Mouse (Mus musculus) liver, embryonic 15.5 days (tissue): Measurements from ENCODE around the gene Gm13696. TPM values are rescaled to one million over a fixed set of nuclear protein-coding genes. Genes with fewer than 3 reads are reported as not detected.
"Not testable (repeated sequence)": the region's sequence is repeated elsewhere in the genome, so short reads cannot be mapped to it uniquely, and the experiment has no call there.

Source experiments
- ATAC-seq: fragments of 200-750 bp; cut with Nextera tagmentation; 2 replicates; pipeline ENCODE4 v1.8.0; 2017; ENCODE audit warnings: moderate number of reproducible peaks, mild to moderate bottlenecking, moderate library complexity; ENCODE audit not compliant: insufficient read depth
- H3K27ac ChIP-seq: fragments of 300-500 bp; sonication (generic); replicated peaks from 2 replicates; pipeline ENCODE4 v1.5.1; 2015; ENCODE audit warnings: mild to moderate bottlenecking, inconsistent platforms
- H3K27me3 ChIP-seq: fragments of 300-500 bp; sonication (generic); 2 replicates; pipeline ENCODE4 v1.6.1; 2015; ENCODE audit warnings: mild to moderate bottlenecking, inconsistent platforms
- H3K36me3 ChIP-seq: fragments of 300-500 bp; sonication (generic); replicated peaks from 2 replicates; pipeline ENCODE4 v1.6.1; 2015; ENCODE audit warnings: moderate library complexity, mild to moderate bottlenecking, inconsistent platforms
- H3K4me1 ChIP-seq: fragments of 300-500 bp; sonication (generic); replicated peaks from 2 replicates; pipeline ENCODE4 v1.6.1; 2015; ENCODE audit warnings: inconsistent platforms
- H3K4me2 ChIP-seq: fragments of 300-500 bp; sonication (generic); 2 replicates; pipeline ENCODE4 v1.6.1; 2015; ENCODE audit warnings: moderate library complexity, mild to moderate bottlenecking, inconsistent platforms
- H3K4me3 ChIP-seq: fragments of 300-500 bp; sonication (generic); replicated peaks from 2 replicates; pipeline ENCODE4 v1.5.1; 2015; ENCODE audit warnings: mild to moderate bottlenecking, inconsistent platforms
- H3K9ac ChIP-seq: fragments of 300-500 bp; sonication (generic); 2 replicates; pipeline ENCODE4 v1.6.1; 2015; ENCODE audit warnings: moderate library complexity, mild to moderate bottlenecking, inconsistent platforms
- H3K9me3 ChIP-seq: fragments of 300-500 bp; sonication (generic); replicated peaks from 2 replicates; pipeline ENCODE4 v1.6.1; 2016; ENCODE audit warnings: inconsistent platforms
- WGBS: fragments of 180-500 bp; shearing (Covaris S2); methylation state at CpG from one replicate; pipeline ENCODE4 v1.1.7; 2015; ENCODE audit warnings: mixed read lengths; ENCODE audit not compliant: insufficient replicate concordance; 5-methylcytosine and 5-hydroxymethylcytosine counted together
- polyA plus RNA-seq: library from polyadenylated mRNA; unstranded; fragments of >200 nt; fragmentation: Nextera tagmentation; extraction: Ambion mirVana; gene quantifications from 2 replicates; pipeline ENCODE4 v1.2.1, GENCODE M21; 2015

Gene Gm13696
- polyA plus RNA-seq = not detected in 2 replicates

DNA sequence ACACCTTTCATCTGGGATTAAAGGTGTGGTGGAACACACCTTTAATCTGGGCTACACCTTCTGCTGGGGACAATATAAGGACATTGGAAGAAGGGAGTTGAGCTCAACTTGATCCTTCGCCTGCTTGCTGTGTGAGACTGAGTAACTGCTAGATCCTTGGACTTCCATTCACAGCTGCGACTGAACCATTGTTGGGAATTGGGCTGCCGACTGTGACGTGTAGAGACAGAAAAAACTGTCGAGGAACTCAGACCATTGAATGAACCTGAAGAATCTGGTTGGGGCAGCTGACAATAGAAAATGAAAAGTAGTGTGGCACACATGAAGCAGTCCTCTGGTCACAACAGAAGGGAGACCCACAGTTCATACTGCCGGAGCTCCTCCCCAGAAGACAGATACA lies at the start of gene Gm13696:
Gene Gm13696, plus strand, starts transcription at position 301 of the 400 bp plus-strand sequence.
- H3K4me1 ChIP-seq, H3K4me3 ChIP-seq: not testable (repeated sequence)
- no CpG with 5 or more reads among the region's 6 CpGs for WGBS

GRCm38 (mm10) chr2:83929478-83930088 lies 43.3 kb upstream of the Gm13696 start:
- Histone ChIP-seq H3K9me3 (no peaks in the 10 kb centered on the region), H3K4me3 (no peak overlapping the region), H3K4me2 (no peak overlapping the region), H3K27ac (no peak overlapping the region), H3K36me3 (no peaks in the 10 kb centered on the region), H3K4me1 (no peaks in the 10 kb centered on the region), H3K27me3 (no peaks in the 10 kb centered on the region), H3K9ac (no peak overlapping the region)
- ATAC-seq = no peak
- WGBS = 18% methylated on average over 2 of the region's 2 CpGs

More for the DNA sequence above, at the start of gene Gm13696:
- not testable (repeated sequence) for H3K4me2 ChIP-seq, H3K36me3 ChIP-seq, H3K9me3 ChIP-seq, ATAC-seq, H3K27me3 ChIP-seq, H3K27ac ChIP-seq, H3K9ac ChIP-seq

DNA sequence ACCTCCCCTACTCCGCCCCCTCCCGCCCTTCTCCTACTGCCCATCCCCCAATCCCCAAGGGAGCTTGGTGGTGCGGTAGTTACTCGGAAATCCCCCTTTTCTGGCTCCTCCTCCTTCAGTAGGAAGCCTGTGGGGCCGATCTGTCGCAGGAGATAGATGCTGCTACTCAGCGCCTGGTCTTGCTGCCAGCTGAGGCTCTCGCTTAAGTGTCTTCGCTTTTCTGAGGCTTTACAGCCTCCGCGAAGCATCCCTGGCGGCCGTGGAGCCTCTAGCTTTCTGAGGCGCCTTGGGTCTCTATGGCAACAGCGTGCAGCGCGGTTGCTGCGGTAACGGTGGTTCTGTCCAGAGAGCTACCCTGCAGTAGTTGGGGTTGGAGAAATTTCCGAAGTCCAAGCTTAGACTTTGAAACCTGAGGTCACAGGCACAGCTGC lies 32.0 kb upstream of the Gm13696 start, which contains the start of gene Zswim2:
Gene Zswim2, minus strand, starts transcription at position 298 of the 431 bp plus-strand sequence.
- no peaks in the 10 kb centered on the region for H3K9me3 ChIP-seq
- no peaks in the 10 kb centered on the region for H3K4me1 ChIP-seq
- 2% methylated on average over 20 of the region's 20 CpGs for WGBS
- peak within 1 kb of the TSS; percentile 29 for H3K4me2 ChIP-seq
- H3K27me3 ChIP-seq = no peaks in the 10 kb centered on the region
- no peak within 1 kb of the TSS for H3K9ac ChIP-seq
- no peak within 1 kb of the TSS for H3K27ac ChIP-seq
- no peaks in the 10 kb centered on the region for H3K36me3 ChIP-seq
- no peak for ATAC-seq
- H3K4me3 ChIP-seq = no peak within 1 kb of the TSS

DNA sequence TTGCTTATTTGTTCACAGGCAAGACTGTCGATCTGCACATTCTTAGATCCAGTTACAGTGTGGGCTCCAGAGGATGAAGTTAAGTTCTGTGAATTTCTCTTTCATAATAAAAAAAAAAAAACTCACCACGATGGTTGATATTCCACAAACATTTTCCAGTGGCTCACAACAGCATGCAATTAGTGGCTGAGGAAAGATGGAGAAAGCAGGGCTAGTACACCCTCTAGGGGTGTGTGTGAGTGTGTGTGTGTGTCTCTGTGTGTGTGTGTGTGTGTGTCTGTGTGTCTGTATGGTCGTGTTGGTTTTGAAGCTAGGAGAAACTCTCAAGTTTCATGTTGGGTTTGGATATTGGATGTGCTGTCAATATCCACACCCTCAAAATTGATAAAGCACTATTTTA lies 31.5 kb upstream of the Gm13696 start:
- Histone ChIP-seq H3K4me3 (no peak overlapping the region), H3K9ac (no peak overlapping the region), H3K36me3 (no peaks in the 10 kb centered on the region), H3K4me1 (no peaks in the 10 kb centered on the region), H3K4me2 (no peak overlapping the region; the same call in 1 of the 2 replicates), H3K27me3 (no peaks in the 10 kb centered on the region), H3K9me3 (no peaks in the 10 kb centered on the region), H3K27ac (no peak overlapping the region)
- ATAC-seq = no peak
- 20% methylated on average over 3 of the region's 3 CpGs for WGBS

DNA sequence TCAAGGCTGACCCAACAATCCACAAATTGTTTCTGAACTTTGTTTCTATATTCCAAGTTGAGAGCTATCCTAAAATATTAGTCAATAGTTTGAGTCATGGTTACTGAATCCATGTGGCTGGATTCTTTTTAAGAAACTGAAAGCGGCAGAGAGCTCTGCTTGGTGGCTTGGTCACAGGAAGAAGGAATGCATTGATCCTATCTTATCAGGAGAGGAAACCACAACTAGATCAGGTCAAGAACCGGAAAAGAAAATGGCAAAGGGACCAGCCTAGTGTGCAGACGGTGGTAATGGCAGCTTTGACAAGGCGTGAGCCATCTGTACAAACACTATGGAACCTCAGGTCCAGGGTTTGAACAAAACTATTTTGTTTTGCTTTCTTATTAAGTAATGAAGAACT lies 31.1 kb upstream of the Gm13696 start:
- no peak for ATAC-seq
- Histone ChIP-seq H3K4me1 (no peaks in the 10 kb centered on the region), H3K27me3 (no peaks in the 10 kb centered on the region), H3K4me2 (no peak overlapping the region), H3K9ac (no peak overlapping the region), H3K9me3 (no peaks in the 10 kb centered on the region), H3K4me3 (no peak overlapping the region), H3K36me3 (no peaks in the 10 kb centered on the region), H3K27ac (no peak overlapping the region)
- 13% methylated on average over 4 of the region's 4 CpGs for WGBS

DNA sequence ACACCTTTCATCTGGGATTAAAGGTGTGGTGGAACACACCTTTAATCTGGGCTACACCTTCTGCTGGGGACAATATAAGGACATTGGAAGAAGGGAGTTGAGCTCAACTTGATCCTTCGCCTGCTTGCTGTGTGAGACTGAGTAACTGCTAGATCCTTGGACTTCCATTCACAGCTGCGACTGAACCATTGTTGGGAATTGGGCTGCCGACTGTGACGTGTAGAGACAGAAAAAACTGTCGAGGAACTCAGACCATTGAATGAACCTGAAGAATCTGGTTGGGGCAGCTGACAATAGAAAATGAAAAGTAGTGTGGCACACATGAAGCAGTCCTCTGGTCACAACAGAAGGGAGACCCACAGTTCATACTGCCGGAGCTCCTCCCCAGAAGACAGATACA lies 17.5 kb upstream of the Gm13696 start, which contains the start of gene Gm13698:
Gene Gm13698, plus strand, starts transcription at position 301 of the 400 bp plus-strand sequence.
- H3K4me2 ChIP-seq, ATAC-seq, H3K9me3 ChIP-seq, H3K9ac ChIP-seq, H3K27ac ChIP-seq, H3K4me3 ChIP-seq, H3K27me3 ChIP-seq, H3K4me1 ChIP-seq, H3K36me3 ChIP-seq: not testable (repeated sequence)
- no CpG with 5 or more reads among the region's 6 CpGs for WGBS

GRCm38 (mm10) chr2:83961203-83961602 lies 11.7 kb upstream of the Gm13696 start, which contains the start of gene Gm13693:
TSS of gene Gm13693 (plus strand) at chr2:83961503.
- not testable (repeated sequence) for H3K4me3 ChIP-seq, H3K36me3 ChIP-seq

DNA sequence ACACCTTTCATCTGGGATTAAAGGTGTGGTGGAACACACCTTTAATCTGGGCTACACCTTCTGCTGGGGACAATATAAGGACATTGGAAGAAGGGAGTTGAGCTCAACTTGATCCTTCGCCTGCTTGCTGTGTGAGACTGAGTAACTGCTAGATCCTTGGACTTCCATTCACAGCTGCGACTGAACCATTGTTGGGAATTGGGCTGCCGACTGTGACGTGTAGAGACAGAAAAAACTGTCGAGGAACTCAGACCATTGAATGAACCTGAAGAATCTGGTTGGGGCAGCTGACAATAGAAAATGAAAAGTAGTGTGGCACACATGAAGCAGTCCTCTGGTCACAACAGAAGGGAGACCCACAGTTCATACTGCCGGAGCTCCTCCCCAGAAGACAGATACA lies 5.9 kb upstream of the Gm13696 start, which contains the start of gene Gm13695:
Gene Gm13695, plus strand, starts transcription at position 301 of the 400 bp plus-strand sequence.
- H3K4me3 ChIP-seq, H3K9ac ChIP-seq, H3K4me2 ChIP-seq, H3K36me3 ChIP-seq, ATAC-seq, H3K9me3 ChIP-seq, H3K27me3 ChIP-seq, H3K4me1 ChIP-seq, H3K27ac ChIP-seq: not testable (repeated sequence)
- WGBS = no CpG with 5 or more reads among the region's 6 CpGs

More at GRCm38 (mm10) chr2:83961203-83961602, 11.7 kb upstream of the Gm13696 start, which contains the start of gene Gm13693:
- H3K27me3 ChIP-seq, H3K9me3 ChIP-seq, ATAC-seq, H3K4me2 ChIP-seq, H3K4me1 ChIP-seq, H3K9ac ChIP-seq, H3K27ac ChIP-seq: not testable (repeated sequence)
- no CpG with 5 or more reads among the region's 6 CpGs for WGBS

GRCm38 (mm10) chr2:83978633-83979032 lies 5.7 kb downstream of the Gm13696 start, which contains the start of gene Gm13694:
TSS of gene Gm13694 (plus strand) at chr2:83978933.
- ATAC-seq = not testable (repeated sequence)

GRCm38 (mm10) chr2:83984443-83984842 lies 11.5 kb downstream of the Gm13696 start, which contains the start of gene Gm13697:
TSS of gene Gm13697 (plus strand) at chr2:83984743.
- WGBS = no CpG with 5 or more reads among the region's 6 CpGs
- not testable (repeated sequence) for H3K36me3 ChIP-seq, H3K9me3 ChIP-seq, H3K27ac ChIP-seq, H3K9ac ChIP-seq, H3K4me2 ChIP-seq, H3K4me1 ChIP-seq, H3K27me3 ChIP-seq, H3K4me3 ChIP-seq, ATAC-seq

More at GRCm38 (mm10) chr2:83978633-83979032, 5.7 kb downstream of the Gm13696 start, which contains the start of gene Gm13694:
- H3K27ac ChIP-seq, H3K9ac ChIP-seq, H3K36me3 ChIP-seq, H3K9me3 ChIP-seq, H3K4me3 ChIP-seq, H3K4me2 ChIP-seq, H3K4me1 ChIP-seq, H3K27me3 ChIP-seq: not testable (repeated sequence)
- WGBS = no CpG with 5 or more reads among the region's 6 CpGs

DNA sequence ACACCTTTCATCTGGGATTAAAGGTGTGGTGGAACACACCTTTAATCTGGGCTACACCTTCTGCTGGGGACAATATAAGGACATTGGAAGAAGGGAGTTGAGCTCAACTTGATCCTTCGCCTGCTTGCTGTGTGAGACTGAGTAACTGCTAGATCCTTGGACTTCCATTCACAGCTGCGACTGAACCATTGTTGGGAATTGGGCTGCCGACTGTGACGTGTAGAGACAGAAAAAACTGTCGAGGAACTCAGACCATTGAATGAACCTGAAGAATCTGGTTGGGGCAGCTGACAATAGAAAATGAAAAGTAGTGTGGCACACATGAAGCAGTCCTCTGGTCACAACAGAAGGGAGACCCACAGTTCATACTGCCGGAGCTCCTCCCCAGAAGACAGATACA lies 17.3 kb downstream of the Gm13696 start, which contains the start of gene Gm13691:
Gene Gm13691, plus strand, starts transcription at position 301 of the 400 bp plus-strand sequence.
- not testable (repeated sequence) for H3K9me3 ChIP-seq, H3K4me3 ChIP-seq, H3K9ac ChIP-seq, H3K36me3 ChIP-seq, ATAC-seq, H3K27ac ChIP-seq, H3K4me2 ChIP-seq, H3K27me3 ChIP-seq, H3K4me1 ChIP-seq
- WGBS = no CpG with 5 or more reads among the region's 6 CpGs
